Mouse (Mus musculus) urinary bladder, postnatal 36 days (tissue): ENCODE data around the gene Pcbp2.

Experiments
- DNase-seq, 2 experiments: peaks; one replicate each; pipeline ENCODE4 v3.0.0; 2022; ENCODE audit warnings: low spot score in 2 of 2, mixed read lengths in 1 of 2

Gene Pcbp2

GRCm38 (mm10) chr15:102526111-102527002 is 56.0 kb downstream of the Pcbp2 start:
- no peak for DNase-seq

- no peak for DNase-seq
Observed at GRCm38 (mm10) chr15:102527936-102528335, 57.6 kb downstream of the Pcbp2 start.

- DNase-seq: no peak
Observed at GRCm38 (mm10) chr15:102528396-102528795, 58.1 kb downstream of the Pcbp2 start.

- no peak for DNase-seq
Observed at GRCm38 (mm10) chr15:102530566-102530965, 60.2 kb downstream of the Pcbp2 start.

- DNase-seq: no peak
Observed at GRCm38 (mm10) chr15:102531586-102531985, 61.2 kb downstream of the Pcbp2 start.

- no peak for DNase-seq
Observed at GRCm38 (mm10) chr15:102532106-102532900, 62.0 kb downstream of the Pcbp2 start.

- no peak for DNase-seq
Observed at GRCm38 (mm10) chr15:102533926-102534325, 63.6 kb downstream of the Pcbp2 start.

- no peak for DNase-seq
Observed at GRCm38 (mm10) chr15:102544801-102545200, 74.5 kb downstream of the Pcbp2 start.

GRCm38 (mm10) chr15:102546246-102546645 is 75.9 kb downstream of the Pcbp2 start:
- DNase-seq: no peak

GRCm38 (mm10) chr15:102546677-102547427 is 76.5 kb downstream of the Pcbp2 start:
- peak in 1 of 2 experiments; percentile 36 for DNase-seq

- no peak for DNase-seq
Observed at GRCm38 (mm10) chr15:102547478-102547877, 77.1 kb downstream of the Pcbp2 start.
